Mouse (Mus musculus) forebrain, embryonic 14.5 days (tissue): Measurements from ENCODE around the gene Ffar2. TPM values are rescaled to one million over a fixed set of nuclear protein-coding genes. Genes with fewer than 3 reads are reported as not detected.
"Not testable (repeated sequence)": the region's sequence is repeated elsewhere in the genome, so short reads cannot be mapped to it uniquely, and the experiment has no call there.

Experiments
- ATAC-seq: fragments of 200-750 bp; cut with Nextera tagmentation; 2 replicates; pipeline ENCODE4 v1.8.0; 2017; ENCODE audit warnings: mild to moderate bottlenecking, moderate library complexity
- DNase-seq: peaks from one replicate; pipeline ENCODE4 v3.0.0-alpha.2; 2015; ENCODE audit warnings: low spot score
- H3K27ac ChIP-seq: fragments of 300-500 bp; sonication (generic); 2 replicates; pipeline ENCODE4 v1.5.1; 2014; ENCODE audit warnings: low read depth, mild to moderate bottlenecking, control low read depth, low read length, moderate library complexity
- H3K27me3 ChIP-seq: fragments of 300-500 bp; sonication (generic); replicated peaks from 2 replicates; pipeline ENCODE4 v1.6.1; 2014; ENCODE audit warnings: low read length, control low read depth, mixed read lengths; ENCODE audit not compliant: control insufficient read depth, insufficient read depth
- H3K36me3 ChIP-seq: fragments of 300-500 bp; sonication (generic); 2 replicates; pipeline ENCODE4 v1.6.1; 2014; ENCODE audit warnings: low read length, control low read depth; ENCODE audit not compliant: control insufficient read depth, insufficient read depth
- H3K4me1 ChIP-seq: fragments of 300-500 bp; sonication (generic); 2 replicates; pipeline ENCODE4 v1.6.1; 2014; ENCODE audit warnings: antibody characterized with exemption, low read length, control low read depth; ENCODE audit not compliant: control insufficient read depth, insufficient read depth
- H3K4me2 ChIP-seq: fragments of 300-500 bp; sonication (generic); 2 replicates; pipeline ENCODE4 v1.6.1; 2014; ENCODE audit warnings: mild to moderate bottlenecking, control low read depth, low read length
- H3K4me3 ChIP-seq: fragments of 300-500 bp; sonication (generic); 2 replicates; pipeline ENCODE4 v1.5.1; 2014; ENCODE audit warnings: low read depth, low read length, control low read depth
- H3K9ac ChIP-seq: fragments of 300-500 bp; sonication (generic); 2 replicates; pipeline ENCODE4 v1.6.1; 2014; ENCODE audit warnings: mild to moderate bottlenecking, low read length, control low read depth, moderate library complexity
- H3K9me3 ChIP-seq: fragments of 300-500 bp; sonication (generic); replicated peaks from 2 replicates; pipeline ENCODE4 v1.6.1; 2016; ENCODE audit warnings: low read length, control low read depth, mixed read lengths; ENCODE audit not compliant: control insufficient read depth
- WGBS: fragments of 180-500 bp; shearing (Covaris S2); extraction: QIAGEN DNeasy Blood & Tissue Kit; methylation state at CpG from one replicate; pipeline ENCODE4 v1.1.7; 2014; 5-methylcytosine and 5-hydroxymethylcytosine counted together
- polyA plus RNA-seq: library from polyadenylated mRNA; unstranded; fragments of >200 nt; fragmentation: Nextera tagmentation; extraction: Ambion mirVana; gene quantifications from 2 replicates; pipeline ENCODE4 v1.2.1, GENCODE M21; 2014

Ffar2 gene
- polyA plus RNA-seq, 1 experiment from 2014 or later: 0.11 TPM

DNA sequence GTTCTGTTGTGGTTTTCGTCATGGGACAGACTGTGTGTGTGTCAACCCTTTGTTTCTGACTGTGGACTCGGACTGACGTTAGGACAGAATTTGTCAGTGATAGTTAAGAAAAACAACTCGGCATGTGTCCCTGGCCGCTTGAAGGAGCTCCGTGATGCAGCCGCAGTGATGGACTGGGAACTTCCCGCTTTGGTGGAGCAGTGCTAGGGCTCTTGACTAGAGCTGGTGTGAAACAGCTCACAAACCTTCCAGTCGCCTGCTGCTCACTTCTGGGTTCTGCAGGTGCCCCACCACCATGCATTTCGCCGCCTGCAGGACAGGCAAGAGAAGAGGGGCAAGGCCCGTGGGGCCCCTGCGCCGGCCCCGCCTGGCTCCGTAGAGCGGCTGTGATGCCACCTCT lies 8.7 kb upstream of the Ffar2 start:
- DNase-seq: no peak
- no peak overlapping the region for H3K9ac ChIP-seq
- 79% methylated on average over 17 of the region's 17 CpGs for WGBS

GRCm38 (mm10) chr7:30829428-30829827 lies 5.9 kb upstream of the Ffar2 start:
- H3K36me3 ChIP-seq: no peaks in the 10 kb centered on the region
- ATAC-seq (no peak), DNase-seq (no peak)
- no peaks in the 10 kb centered on the region for H3K27me3 ChIP-seq
- no peak overlapping the region for H3K4me2 ChIP-seq
- 61% methylated on average over 3 of the region's 3 CpGs for WGBS
- H3K27ac ChIP-seq: no peak overlapping the region
- no peak overlapping the region for H3K4me3 ChIP-seq
- H3K9ac ChIP-seq: no peak overlapping the region
- H3K4me1 ChIP-seq: no peaks in the 10 kb centered on the region
- H3K9me3 ChIP-seq: no peaks in the 10 kb centered on the region

More for the DNA sequence above, 8.7 kb upstream of the Ffar2 start:
- no peaks in the 10 kb centered on the region for H3K4me1 ChIP-seq
- no peak overlapping the region for H3K4me2 ChIP-seq
- H3K27ac ChIP-seq: no peak overlapping the region
- H3K36me3 ChIP-seq: no peaks in the 10 kb centered on the region
- no peak for ATAC-seq
- no peak overlapping the region for H3K4me3 ChIP-seq
- H3K27me3 ChIP-seq: no peaks in the 10 kb centered on the region
- H3K9me3 ChIP-seq: no peaks in the 10 kb centered on the region

DNA sequence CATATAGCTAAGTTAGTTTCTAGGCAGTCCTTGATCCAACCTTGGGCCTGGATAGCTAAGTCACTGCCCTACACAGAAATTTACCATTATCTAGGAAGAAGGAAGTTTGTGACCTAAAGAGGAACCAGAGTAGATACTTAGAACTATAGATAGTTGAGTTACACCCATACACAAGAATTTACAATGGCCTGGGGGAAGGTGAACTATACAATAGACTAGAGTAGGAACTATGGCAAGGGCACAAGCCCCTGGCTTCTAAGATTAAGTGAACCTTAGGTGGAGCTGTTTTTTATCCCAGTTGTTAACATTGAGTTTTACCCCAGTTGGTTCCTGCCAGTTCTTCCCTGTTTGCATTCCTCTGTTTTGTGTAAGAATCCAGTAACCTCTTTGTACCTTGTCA lies 5.3 kb upstream of the Ffar2 start:
- not testable (repeated sequence) for H3K4me3 ChIP-seq, H3K27ac ChIP-seq, H3K4me2 ChIP-seq, ATAC-seq, H3K4me1 ChIP-seq, H3K27me3 ChIP-seq, H3K36me3 ChIP-seq, H3K9me3 ChIP-seq, H3K9ac ChIP-seq, DNase-seq

DNA sequence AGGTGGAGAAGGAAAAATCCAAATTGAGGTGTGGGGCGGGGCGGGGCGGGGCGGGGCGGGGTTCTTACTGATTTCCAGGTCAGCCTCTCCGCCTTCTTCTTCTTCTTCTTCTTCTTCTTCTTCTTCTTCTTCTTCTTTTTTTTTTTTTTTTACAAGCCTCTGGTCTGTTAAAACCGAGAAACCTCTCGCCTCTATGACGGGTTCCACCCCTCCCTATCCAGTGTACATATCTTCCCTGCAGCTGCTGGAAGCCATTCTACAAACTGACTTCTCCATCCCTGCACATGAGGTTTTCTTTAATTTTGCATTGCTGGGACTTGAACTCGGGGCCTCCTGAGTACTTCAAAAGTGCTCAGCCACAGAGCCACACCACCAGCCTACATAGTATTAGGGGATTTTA lies 3.1 kb upstream of the Ffar2 start:
- DNase-seq (no peak), ATAC-seq (no peak)
- no peak overlapping the region for H3K4me2 ChIP-seq
- H3K4me3 ChIP-seq: no peak overlapping the region
- 91% methylated on average over 10 of the region's 10 CpGs for WGBS
- no peaks in the 10 kb centered on the region for H3K27me3 ChIP-seq
- no peaks in the 10 kb centered on the region for H3K9me3 ChIP-seq
- no peaks in the 10 kb centered on the region for H3K4me1 ChIP-seq
- no peak overlapping the region for H3K9ac ChIP-seq
- no peak overlapping the region for H3K27ac ChIP-seq
- H3K36me3 ChIP-seq: no peaks in the 10 kb centered on the region

GRCm38 (mm10) chr7:30824306-30824705 lies 731 bp upstream of the Ffar2 start:
- Histone ChIP-seq H3K4me2 (no peak overlapping the region), H3K9me3 (no peaks in the 10 kb centered on the region), H3K27ac (no peak overlapping the region), H3K27me3 (no peaks in the 10 kb centered on the region), H3K36me3 (no peaks in the 10 kb centered on the region), H3K9ac (no peak overlapping the region), H3K4me1 (no peaks in the 10 kb centered on the region), H3K4me3 (no peak overlapping the region)
- no peak for DNase-seq
- WGBS: 98% methylated on average over 3 of the region's 3 CpGs
- no peak for ATAC-seq

- H3K27me3 ChIP-seq: no peaks in the 10 kb centered on the region
Observed at GRCm38 (mm10) chr7:30821532-30821931, 2.0 kb downstream of the Ffar2 start.

DNA sequence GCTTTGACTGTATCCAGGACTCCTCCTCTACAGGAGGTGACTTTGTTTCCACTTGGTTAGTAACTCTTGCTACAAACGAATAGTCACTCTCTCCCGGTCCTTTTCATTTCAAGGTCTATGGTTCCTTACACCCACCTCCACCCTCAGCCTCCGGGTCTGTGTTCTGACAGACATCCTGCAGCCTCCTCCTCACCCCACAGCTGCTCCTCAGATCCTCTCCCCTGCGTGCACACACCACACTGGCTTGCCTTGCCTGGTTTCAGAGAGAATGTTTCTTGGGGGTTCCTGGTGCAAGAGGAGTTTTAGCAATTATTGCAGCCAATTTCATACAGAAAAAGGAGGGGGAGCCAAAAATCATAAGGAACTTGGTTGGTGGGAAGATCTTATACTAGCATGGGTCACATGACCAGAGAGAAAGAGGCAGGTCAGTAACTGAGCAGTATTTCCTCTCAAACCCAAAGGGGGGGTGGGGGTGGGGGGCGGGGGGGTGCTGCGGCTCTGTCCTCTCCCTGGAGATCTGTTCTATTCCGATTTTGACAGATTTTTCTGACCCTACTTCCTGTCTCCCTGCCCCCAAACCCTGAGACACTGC lies 2.6 kb downstream of the Ffar2 start:
- WGBS: 73% methylated on average over 7 of the region's 7 CpGs
- DNase-seq (no peak), ATAC-seq (no peak)
- no peaks in the 10 kb centered on the region for H3K27me3 ChIP-seq
- H3K9ac ChIP-seq: no peak overlapping the region
- H3K4me1 ChIP-seq: no peaks in the 10 kb centered on the region
- no peaks in the 10 kb centered on the region for H3K9me3 ChIP-seq
- no peak overlapping the region for H3K4me2 ChIP-seq
- no peak overlapping the region for H3K27ac ChIP-seq
- no peak overlapping the region for H3K4me3 ChIP-seq
- no peaks in the 10 kb centered on the region for H3K36me3 ChIP-seq

More at GRCm38 (mm10) chr7:30821532-30821931, 2.0 kb downstream of the Ffar2 start:
- Histone ChIP-seq H3K9ac (no peak overlapping the region), H3K4me2 (no peak overlapping the region), H3K27ac (no peak overlapping the region), H3K9me3 (no peaks in the 10 kb centered on the region), H3K36me3 (no peaks in the 10 kb centered on the region), H3K4me3 (no peak overlapping the region), H3K4me1 (no peaks in the 10 kb centered on the region)
- 79% methylated on average over 5 of the region's 5 CpGs for WGBS
- no peak for ATAC-seq
- DNase-seq: no peak

DNA sequence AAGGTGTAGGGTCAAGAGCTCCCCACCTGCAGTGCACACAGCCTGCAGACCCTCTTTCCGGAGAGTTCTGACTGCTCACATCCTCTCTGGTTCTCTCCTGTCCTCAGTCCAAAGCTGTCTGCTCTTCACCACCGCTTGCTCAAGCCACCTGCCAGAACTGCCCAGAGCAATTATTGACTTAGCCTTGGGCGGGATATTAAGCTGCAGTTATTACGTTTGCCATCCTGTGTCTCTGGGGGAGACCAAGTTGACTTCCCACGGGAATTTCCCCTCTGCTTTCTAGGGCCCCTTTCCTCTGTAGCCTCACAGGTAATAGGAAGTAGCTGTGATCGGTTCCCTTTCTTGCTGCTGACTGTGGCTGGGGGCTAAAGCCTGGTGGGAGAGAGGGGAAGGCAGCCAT lies 3.4 kb downstream of the Ffar2 start:
- Histone ChIP-seq H3K36me3 (no peaks in the 10 kb centered on the region), H3K9ac (no peak overlapping the region), H3K4me3 (no peak overlapping the region), H3K27ac (no peak overlapping the region), H3K4me1 (no peaks in the 10 kb centered on the region), H3K9me3 (no peaks in the 10 kb centered on the region), H3K4me2 (no peak overlapping the region), H3K27me3 (no peaks in the 10 kb centered on the region)
- ATAC-seq (no peak), DNase-seq (no peak)
- WGBS: 78% methylated on average over 6 of the region's 6 CpGs

DNA sequence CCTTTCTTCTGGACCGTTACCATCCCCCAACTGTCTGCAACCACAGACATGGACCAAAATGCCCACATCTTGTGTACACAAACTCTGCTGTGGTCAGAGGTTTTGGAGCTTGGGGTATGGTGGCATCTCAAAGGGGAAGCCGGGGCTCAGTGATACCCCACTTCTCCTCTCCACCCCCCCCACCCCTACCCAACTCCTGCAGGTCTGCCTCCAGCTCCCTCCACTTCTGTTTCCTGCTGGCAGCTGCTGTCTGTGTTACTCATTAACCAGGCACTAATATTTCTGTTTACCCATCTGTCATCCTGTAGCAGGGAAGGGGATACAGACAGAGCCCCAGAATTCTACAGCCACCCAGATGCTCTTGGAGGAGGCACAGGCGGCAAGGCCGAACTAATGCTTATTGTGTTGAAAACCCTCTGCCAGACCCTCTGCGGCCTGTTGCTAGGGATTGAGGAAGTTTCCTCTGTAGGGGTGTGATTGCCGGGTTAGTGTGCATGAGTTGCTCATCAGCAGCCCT lies 11.2 kb downstream of the Ffar2 start:
- Histone ChIP-seq H3K4me1 (no peaks in the 10 kb centered on the region), H3K27me3 (no peaks in the 10 kb centered on the region), H3K9me3 (no peaks in the 10 kb centered on the region), H3K4me2 (no peak overlapping the region), H3K36me3 (no peaks in the 10 kb centered on the region), H3K9ac (no peak overlapping the region), H3K4me3 (no peak overlapping the region), H3K27ac (no peak overlapping the region)
- 66% methylated on average over 6 of the region's 6 CpGs for WGBS
- peak; percentile 23 for DNase-seq
- no peak for ATAC-seq
